Comparison of ENCODE assay signal across 9 mouse cellular contexts in genomic region chr1:133744609-133745008, GRCm38 (mm10). TPM values are rescaled to one million over a fixed set of nuclear protein-coding genes. Genes with fewer than 3 reads are reported as not detected.
DNase-seq lines count a peak whose midpoint lies in the region; ATAC-seq and TF ChIP-seq lines count a peak whose summit lies in the region.
"Had no signal": no experiment of that assay in that cellular context is flagged by ENCODE, and none has a peak within 500 bp of the region (broad histone marks: within the 10 kb centered on the region; RNA-seq: fewer than 3 reads in every experiment).

No protein-coding gene starts in this region.

- peaks cover 22% of the 10 kb centered on the region for H3K4me1 ChIP-seq in intestine, embryonic 14.5 days (replicated peaks; ENCODE audit: control insufficient read depth, insufficient read depth, low read length)
- H3K4me1 ChIP-seq in limb, embryonic 10.5 days = peaks cover 67% of the 10 kb centered on the region

- peak; percentile 31 to 34 for DNase-seq in frontal cortex, postnatal 10 days (ENCODE audit: low spot score in 2 of 2)
- DNase-seq in frontal cortex, postnatal 14 days (ENCODE audit: low spot score in 2 of 2) = no peak
- peak; percentile 69 to 77 for DNase-seq in adrenal gland, postnatal 36 days
- DNase-seq in gastrocnemius, adult 2 months = peak; percentile 88
- DNase-seq in intestine, embryonic 14.5 days (ENCODE audit: low spot score) = peak; percentile 64
- DNase-seq in limb, embryonic 10.5 days (ENCODE audit: low spot score) = no peak
- peak; percentile 51 for DNase-seq in right cerebral cortex, postnatal 4 days

- H3K27me3 ChIP-seq in intestine, embryonic 14.5 days (replicated peaks; ENCODE audit: control insufficient read depth, insufficient read depth, low read length) = no peaks in the 10 kb centered on the region
- H3K27me3 ChIP-seq in limb, embryonic 10.5 days (ENCODE audit: low read depth, poor library complexity, severe bottlenecking) = peaks cover 44% of the 10 kb centered on the region
- H3K27me3 ChIP-seq: neural tube, embryonic 12.5 days had no signal

- ATAC-seq in intestine, embryonic 14.5 days (replicated peaks; ENCODE audit: low FRiP score, low TSS enrichment, low read depth) = 0 out of 2 replicates have a peak, but pooled peaks have one; percentile 21
- no peak for ATAC-seq in megakaryocyte progenitor cell, adult 5-6 weeks (replicated peaks; ENCODE audit: poor library complexity)

- H3K4me2 ChIP-seq in intestine, embryonic 14.5 days (ENCODE audit: low read length) = no peak overlapping the region
- H3K4me2 ChIP-seq: neural tube, embryonic 12.5 days had no signal

- H3K9me3 ChIP-seq in intestine, embryonic 14.5 days (ENCODE audit: control insufficient read depth, low read length) = no peaks in the 10 kb centered on the region
- H3K9me3 ChIP-seq in limb, embryonic 10.5 days (replicated peaks) = no peaks in the 10 kb centered on the region
- H3K9me3 ChIP-seq: neural tube, embryonic 12.5 days had no signal

- peak overlapping the region; percentile 33 for H3K4me3 ChIP-seq in gastrocnemius, adult 2 months
- no peak overlapping the region for H3K4me3 ChIP-seq in intestine, embryonic 14.5 days (ENCODE audit: low read depth, low read length)
- H3K4me3 ChIP-seq in limb, embryonic 10.5 days = no peak overlapping the region
- H3K4me3 ChIP-seq: neural tube, embryonic 12.5 days had no signal

- H3K27ac ChIP-seq in gastrocnemius, adult 2 months = peak overlapping the region; percentile 76
- peak overlapping the region; percentile 76 for H3K27ac ChIP-seq in intestine, embryonic 14.5 days (ENCODE audit: low read depth)
- peak overlapping the region; percentile 31; the same call in 1 of the 2 replicates for H3K27ac ChIP-seq in limb, embryonic 10.5 days
- H3K27ac ChIP-seq: neural tube, embryonic 12.5 days had no signal

- WGBS in intestine, embryonic 14.5 days = 53% methylated on average over 4 of the region's 4 CpGs
- 87% methylated on average over 4 of the region's 4 CpGs for WGBS in limb, embryonic 10.5 days

- H3K36me3 ChIP-seq in intestine, embryonic 14.5 days (ENCODE audit: control insufficient read depth, insufficient read depth, low read length) = no peaks in the 10 kb centered on the region
- no peaks in the 10 kb centered on the region for H3K36me3 ChIP-seq in limb, embryonic 10.5 days
- H3K36me3 ChIP-seq: neural tube, embryonic 12.5 days had no signal

- intact Hi-C loops in gastrocnemius, adult 2 months (cut with DNase I) = no loop called here

- no peak overlapping the region for H3K9ac ChIP-seq in intestine, embryonic 14.5 days (ENCODE audit: low read length)
- H3K9ac ChIP-seq: neural tube, embryonic 12.5 days had no signal

- no peak for TF ChIP-seq CTCF in gastrocnemius, adult 2 months (IDR thresholded peaks at IDR 0.05)

RNA-seq across cellular contexts. Expression of gene Lax1, which starts 54.7 kb away (rescaled TPM):
- under 1 TPM in 1 of 2 experiments, not detected in 1; 0.26 TPM for total RNA-seq in adrenal gland, postnatal 36 days (2021)
- not detected for total RNA-seq in gastrocnemius, adult 2 months (2021)
- polyA plus RNA-seq in intestine, embryonic 14.5 days (2014; fragmentation: Nextera tagmentation; extraction: Ambion mirVana) = 0.45 and 0.89 TPM in 2 replicates
- 0.62 and 0.75 TPM in 2 replicates for polyA plus RNA-seq in limb, embryonic 10.5 days (2016; fragmentation: Nextera tagmentation; extraction: Ambion mirVana)
- 0.85 and 1.8 TPM in 2 replicates for total RNA-seq in megakaryocyte progenitor cell, adult 5-6 weeks (2015)
- 0.75 and 2.6 TPM in 2 replicates for total RNA-seq in megakaryocyte progenitor cell, adult 5-6 weeks (2017)
- polyA plus RNA-seq: neural tube, embryonic 12.5 days had no signal

RNA-seq across cellular contexts. Expression of gene Atp2b4, which starts 56.2 kb away (rescaled TPM):
- 10 to 100 TPM; 21.8 to 34.7 TPM for total RNA-seq in adrenal gland, postnatal 36 days (2021)
- 10 to 100 TPM in 1 of 2 experiments, 1 to 10 TPM in 1; 9.0 to 12.0 TPM for total RNA-seq in gastrocnemius, adult 2 months (2021)
- 30.7 and 32.3 TPM in 2 replicates for polyA plus RNA-seq in intestine, embryonic 14.5 days (2014; fragmentation: Nextera tagmentation; extraction: Ambion mirVana)
- polyA plus RNA-seq in limb, embryonic 10.5 days (2016; fragmentation: Nextera tagmentation; extraction: Ambion mirVana) = 2.5 and 3.5 TPM in 2 replicates
- total RNA-seq in megakaryocyte progenitor cell, adult 5-6 weeks (2015) = 33.6 and 40.5 TPM in 2 replicates
- 30.7 and 34.7 TPM in 2 replicates for total RNA-seq in megakaryocyte progenitor cell, adult 5-6 weeks (2017)

Comparison
In these comparisons a context has a peak if more than half of its experiments do, and no peak if none do; other contexts are left out.
1. DNase-seq: peak in frontal cortex, postnatal 10 days (2 of 2), adrenal gland, postnatal 36 days (2 of 2), gastrocnemius, adult 2 months (single experiment), intestine, embryonic 14.5 days (single experiment) and right cerebral cortex, postnatal 4 days (single experiment); none in frontal cortex, postnatal 14 days (0 of 2) and limb, embryonic 10.5 days (single experiment).
2. Peak in every context shown above with its lines, with median percentiles within 50 percentile points of each other: H3K27ac ChIP-seq.